Mouse (Mus musculus): Measurements from ENCODE around the gene Sec14l1. TPM values are rescaled to one million over a fixed set of nuclear protein-coding genes. Genes with fewer than 3 reads are reported as not detected.

Sec14l1 gene
- polyA plus RNA-seq, 1 experiment from 2014 or later, result 22.3 TPM

DNA sequence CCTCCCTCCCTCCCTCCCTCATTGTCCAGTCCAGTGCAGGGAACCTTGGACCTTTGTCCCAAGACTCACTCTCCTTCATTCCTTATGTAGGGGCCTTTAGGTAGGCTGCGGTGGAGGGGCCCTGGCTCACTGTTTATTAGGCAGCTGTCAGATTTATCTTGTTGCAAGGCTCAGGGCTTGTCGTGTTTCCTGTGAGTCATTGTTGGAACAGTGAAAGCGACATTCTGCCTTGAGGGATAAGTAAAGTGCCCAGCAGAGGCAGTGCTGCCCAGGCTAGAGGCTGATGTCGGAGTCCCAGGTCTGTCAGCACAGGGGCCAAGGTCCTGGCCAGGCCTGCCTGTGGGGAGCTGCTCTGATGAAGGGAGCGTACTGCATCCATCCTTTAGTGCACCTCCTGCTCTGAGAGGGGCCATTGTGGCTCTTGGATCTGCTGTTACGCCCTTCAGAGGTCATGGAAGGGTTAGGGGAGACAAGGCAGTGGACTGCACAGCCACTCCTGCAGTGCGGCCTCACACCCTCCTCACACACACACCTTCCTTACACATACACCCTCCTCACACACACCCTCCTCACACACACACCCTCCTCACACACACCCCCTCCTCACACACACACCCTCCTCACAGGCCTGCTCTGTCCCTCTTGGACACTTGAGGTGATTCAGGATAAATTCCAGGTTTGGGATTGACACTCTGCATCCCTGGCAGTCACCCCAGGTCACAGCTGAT is 39.3 kb downstream of the Sec14l1 start:
- Histone ChIP-seq H3K9ac (ENCODE audit: low read length) (no peak overlapping the region), H3K36me3 (ENCODE audit: control insufficient read depth, insufficient read depth, low read length) (peaks cover 77% of the 10 kb centered on the region), H3K4me3 (ENCODE audit: low read depth, low read length) (no peak overlapping the region), H3K4me2 (ENCODE audit: low read length) (no peak overlapping the region), H3K4me1 (replicated peaks; ENCODE audit: control insufficient read depth, insufficient read depth, low read length) (peaks cover 13% of the 10 kb centered on the region; the same call in 1 of the 2 replicates), H3K27me3 (replicated peaks; ENCODE audit: control insufficient read depth, insufficient read depth, low read length) (no peaks in the 10 kb centered on the region), H3K9me3 (ENCODE audit: control insufficient read depth, low read length) (no peaks in the 10 kb centered on the region), H3K27ac (ENCODE audit: low read depth) (no peak overlapping the region)
- 44% methylated on average over 7 of the region's 7 CpGs for WGBS
- ATAC-seq (replicated peaks; ENCODE audit: low FRiP score, low TSS enrichment, low read depth), result peak; percentile 48; the same call in 1 of the 2 replicates
- no peak for DNase-seq (ENCODE audit: low spot score)

DNA sequence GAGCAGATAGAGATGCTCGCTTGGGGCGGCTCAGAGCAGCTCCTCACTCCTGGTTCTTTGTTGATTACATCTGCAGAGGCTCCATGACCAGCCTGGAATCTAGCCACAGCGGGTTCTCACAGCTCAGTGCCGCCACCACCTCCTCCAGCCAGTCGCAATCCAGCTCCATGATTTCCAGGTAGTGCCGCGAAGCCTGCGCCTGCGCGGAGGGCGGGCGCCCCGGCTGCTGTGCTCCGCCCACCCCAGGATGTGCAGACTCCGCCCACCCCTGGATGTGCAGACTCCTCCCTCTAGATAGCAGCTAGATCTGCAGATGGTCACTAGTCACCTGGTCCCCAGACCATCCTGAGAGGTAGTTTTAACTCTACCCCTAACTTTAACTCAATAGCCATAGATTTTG is 41.8 kb downstream of the Sec14l1 start:
- no peaks in the 10 kb centered on the region for H3K9me3 ChIP-seq (ENCODE audit: control insufficient read depth, low read length)
- H3K4me2 ChIP-seq (ENCODE audit: low read length), result no peak overlapping the region
- H3K9ac ChIP-seq (ENCODE audit: low read length), result no peak overlapping the region
- peak; percentile 83 for DNase-seq (ENCODE audit: low spot score)
- peaks cover 13% of the 10 kb centered on the region; the same call in 1 of the 2 replicates for H3K4me1 ChIP-seq (replicated peaks; ENCODE audit: control insufficient read depth, insufficient read depth, low read length)
- peak; percentile 29; the same call in 1 of the 2 replicates for ATAC-seq (replicated peaks; ENCODE audit: low FRiP score, low TSS enrichment, low read depth)
- H3K27me3 ChIP-seq (replicated peaks; ENCODE audit: control insufficient read depth, insufficient read depth, low read length), result no peaks in the 10 kb centered on the region
- H3K27ac ChIP-seq (ENCODE audit: low read depth), result no peak overlapping the region
- H3K4me3 ChIP-seq (ENCODE audit: low read depth, low read length), result no peak overlapping the region
- H3K36me3 ChIP-seq (ENCODE audit: control insufficient read depth, insufficient read depth, low read length), result peaks cover 62% of the 10 kb centered on the region
- WGBS, result 12% methylated on average over 13 of the region's 15 CpGs

DNA sequence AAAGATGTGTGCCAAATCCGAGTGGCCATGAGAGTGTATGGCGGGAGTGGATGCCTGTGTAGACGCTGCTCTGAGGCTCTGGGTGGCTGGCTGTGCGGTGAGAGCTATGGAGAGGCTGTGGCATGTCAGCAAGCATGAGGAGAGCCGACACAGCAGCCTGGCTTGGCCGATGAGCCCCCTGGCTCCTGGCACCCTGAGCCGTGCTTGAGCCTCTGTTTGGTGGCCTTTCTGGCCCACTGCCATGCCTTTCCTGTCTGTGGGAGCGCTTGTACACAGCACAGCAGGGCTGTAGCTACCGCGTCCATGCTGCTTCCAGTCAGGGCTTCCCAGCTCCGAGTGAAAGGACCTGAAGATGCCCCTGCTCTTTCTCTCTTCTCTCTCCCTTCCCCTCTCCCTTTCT is 43.4 kb downstream of the Sec14l1 start:
- H3K36me3 ChIP-seq (ENCODE audit: control insufficient read depth, insufficient read depth, low read length), result peaks cover 50% of the 10 kb centered on the region
- peaks cover 13% of the 10 kb centered on the region; the same call in 1 of the 2 replicates for H3K4me1 ChIP-seq (replicated peaks; ENCODE audit: control insufficient read depth, insufficient read depth, low read length)
- ATAC-seq (replicated peaks; ENCODE audit: low FRiP score, low TSS enrichment, low read depth) (no peak), DNase-seq (ENCODE audit: low spot score) (no peak)
- H3K4me3 ChIP-seq (ENCODE audit: low read depth, low read length), result no peak overlapping the region
- no peak overlapping the region for H3K27ac ChIP-seq (ENCODE audit: low read depth)
- 75% methylated on average over 11 of the region's 11 CpGs for WGBS
- no peaks in the 10 kb centered on the region for H3K9me3 ChIP-seq (ENCODE audit: control insufficient read depth, low read length)
- no peak overlapping the region for H3K4me2 ChIP-seq (ENCODE audit: low read length)
- no peaks in the 10 kb centered on the region for H3K27me3 ChIP-seq (replicated peaks; ENCODE audit: control insufficient read depth, insufficient read depth, low read length)
- H3K9ac ChIP-seq (ENCODE audit: low read length), result no peak overlapping the region

DNA sequence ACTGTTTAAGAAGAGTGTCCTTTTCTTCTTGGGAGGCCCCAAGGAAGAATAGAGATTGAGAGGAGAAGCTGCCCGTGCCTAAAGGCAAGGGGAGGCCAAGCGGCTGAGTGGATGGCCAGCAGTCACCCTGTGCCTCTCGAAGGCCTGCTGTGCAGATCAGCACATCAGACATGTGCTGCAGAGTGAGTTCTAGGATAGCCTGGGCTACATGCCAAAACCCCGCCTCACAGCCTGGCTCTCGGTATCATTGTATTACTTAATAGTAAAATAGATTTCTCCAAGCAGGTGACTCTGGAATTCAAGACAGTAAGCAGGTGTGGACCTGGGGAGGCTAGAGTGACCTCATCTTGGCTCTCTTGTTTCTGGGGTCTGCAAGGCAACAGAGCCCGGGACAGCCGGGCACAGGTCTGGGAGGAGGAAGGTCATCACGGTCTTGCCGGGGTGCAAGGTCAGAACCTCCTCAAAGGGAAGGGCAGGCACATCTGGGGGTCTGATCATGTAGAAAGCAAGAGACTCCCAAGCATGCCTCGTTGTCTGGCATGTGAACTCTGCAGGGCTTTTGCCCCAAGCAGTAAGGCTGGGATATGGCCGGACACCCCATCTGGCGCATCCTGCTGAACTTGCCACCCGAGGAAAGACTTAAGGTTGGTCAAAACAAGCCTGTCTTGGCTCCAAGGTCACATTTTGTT is 44.4 kb downstream of the Sec14l1 start:
- Histone ChIP-seq H3K4me2 (ENCODE audit: low read length) (no peak overlapping the region), H3K4me1 (replicated peaks; ENCODE audit: control insufficient read depth, insufficient read depth, low read length) (peaks cover 13% of the 10 kb centered on the region; the same call in 1 of the 2 replicates), H3K4me3 (ENCODE audit: low read depth, low read length) (no peak overlapping the region), H3K9ac (ENCODE audit: low read length) (no peak overlapping the region), H3K27me3 (replicated peaks; ENCODE audit: control insufficient read depth, insufficient read depth, low read length) (no peaks in the 10 kb centered on the region), H3K27ac (ENCODE audit: low read depth) (no peak overlapping the region), H3K9me3 (ENCODE audit: control insufficient read depth, low read length) (no peaks in the 10 kb centered on the region), H3K36me3 (ENCODE audit: control insufficient read depth, insufficient read depth, low read length) (peaks cover 46% of the 10 kb centered on the region)
- DNase-seq (ENCODE audit: low spot score) (no peak), ATAC-seq (replicated peaks; ENCODE audit: low FRiP score, low TSS enrichment, low read depth) (no peak)
- 89% methylated on average over 13 of the region's 13 CpGs for WGBS

DNA sequence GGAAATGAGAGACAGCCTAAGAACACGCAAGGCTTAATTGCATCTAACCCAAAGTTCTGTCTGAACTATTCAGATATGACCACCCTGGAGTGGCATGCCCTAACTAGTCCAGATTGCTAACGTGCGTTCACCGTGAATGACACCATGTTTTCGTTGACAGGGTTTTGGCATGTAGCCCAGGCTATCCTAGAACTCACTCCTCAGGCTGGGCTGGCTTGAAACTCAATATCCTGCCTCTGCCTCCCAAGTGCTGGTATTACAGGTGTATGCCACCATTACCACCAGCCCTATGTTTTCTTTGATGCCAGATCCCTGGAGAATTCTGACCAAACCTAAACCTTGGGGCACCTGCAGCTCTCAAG is 45.0 kb downstream of the Sec14l1 start:
- H3K27me3 ChIP-seq (replicated peaks; ENCODE audit: control insufficient read depth, insufficient read depth, low read length), result no peaks in the 10 kb centered on the region
- DNase-seq (ENCODE audit: low spot score), result no peak
- H3K4me3 ChIP-seq (ENCODE audit: low read depth, low read length), result no peak overlapping the region
- H3K27ac ChIP-seq (ENCODE audit: low read depth), result no peak overlapping the region
- no peak overlapping the region for H3K4me2 ChIP-seq (ENCODE audit: low read length)
- no peak for ATAC-seq (replicated peaks; ENCODE audit: low FRiP score, low TSS enrichment, low read depth)
- no peak overlapping the region for H3K9ac ChIP-seq (ENCODE audit: low read length)
- whole genome bisulfite sequencing, result 90% methylated on average over 5 of the region's 5 CpGs
- H3K4me1 ChIP-seq (replicated peaks; ENCODE audit: control insufficient read depth, insufficient read depth, low read length), result peaks cover 13% of the 10 kb centered on the region; the same call in 1 of the 2 replicates
- H3K9me3 ChIP-seq (ENCODE audit: control insufficient read depth, low read length), result no peaks in the 10 kb centered on the region
- H3K36me3 ChIP-seq (ENCODE audit: control insufficient read depth, insufficient read depth, low read length), result peaks cover 41% of the 10 kb centered on the region

DNA sequence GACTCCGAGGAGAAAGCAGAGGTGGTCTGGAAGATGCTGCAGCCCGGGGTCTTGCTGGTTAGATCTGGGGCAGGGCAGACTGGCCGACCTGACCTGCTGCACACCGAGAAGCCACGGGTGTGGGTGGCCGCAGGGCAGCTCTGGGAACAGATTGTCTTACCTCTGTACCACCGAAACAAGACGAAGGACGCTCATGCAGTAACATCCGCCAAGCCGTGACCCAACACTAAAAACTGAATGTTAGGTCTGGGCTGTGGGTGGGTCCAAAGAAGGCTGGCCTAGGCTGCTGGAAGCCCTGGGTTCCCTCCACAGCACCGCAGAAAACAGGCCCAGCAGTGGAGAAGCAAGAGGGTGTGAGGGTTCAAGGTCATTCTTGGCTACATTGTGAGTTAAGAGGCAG is 45.8 kb downstream of the Sec14l1 start:
- Histone ChIP-seq H3K36me3 (ENCODE audit: control insufficient read depth, insufficient read depth, low read length) (peaks cover 33% of the 10 kb centered on the region), H3K27ac (ENCODE audit: low read depth) (no peak overlapping the region), H3K4me3 (ENCODE audit: low read depth, low read length) (no peak overlapping the region), H3K4me1 (replicated peaks; ENCODE audit: control insufficient read depth, insufficient read depth, low read length) (peaks cover 12% of the 10 kb centered on the region; the same call in 1 of the 2 replicates), H3K27me3 (replicated peaks; ENCODE audit: control insufficient read depth, insufficient read depth, low read length) (no peaks in the 10 kb centered on the region), H3K4me2 (ENCODE audit: low read length) (no peak overlapping the region), H3K9me3 (ENCODE audit: control insufficient read depth, low read length) (no peaks in the 10 kb centered on the region), H3K9ac (ENCODE audit: low read length) (no peak overlapping the region)
- no peak for DNase-seq (ENCODE audit: low spot score)
- ATAC-seq (replicated peaks; ENCODE audit: low FRiP score, low TSS enrichment, low read depth), result no peak
- WGBS, result 95% methylated on average over 12 of the region's 12 CpGs

DNA sequence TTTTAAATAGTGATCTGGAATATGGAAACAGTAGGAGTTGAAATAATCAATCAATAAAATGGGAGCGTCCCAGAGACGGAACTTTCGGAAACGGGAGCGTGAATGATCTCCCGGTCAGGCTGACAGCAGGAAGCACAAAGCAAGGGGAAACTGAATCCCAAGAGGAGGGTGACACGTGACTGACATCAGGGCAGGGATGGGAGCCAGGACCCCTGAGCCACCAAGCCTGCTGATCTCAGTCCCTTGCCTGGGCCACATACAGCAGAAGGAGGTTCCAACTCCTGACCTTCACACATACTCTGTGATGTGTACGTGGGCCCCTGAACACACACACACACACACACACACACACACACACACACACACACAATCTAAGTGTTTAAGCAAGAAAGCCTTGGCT is 46.6 kb downstream of the Sec14l1 start:
- Histone ChIP-seq H3K4me1 (replicated peaks; ENCODE audit: control insufficient read depth, insufficient read depth, low read length) (0 out of 2 replicates have a peak, but pooled peaks cover 6% of the 10 kb centered on the region), H3K36me3 (ENCODE audit: control insufficient read depth, insufficient read depth, low read length) (peaks cover 27% of the 10 kb centered on the region), H3K4me2 (ENCODE audit: low read length) (no peak overlapping the region), H3K27me3 (replicated peaks; ENCODE audit: control insufficient read depth, insufficient read depth, low read length) (no peaks in the 10 kb centered on the region), H3K9ac (ENCODE audit: low read length) (no peak overlapping the region), H3K4me3 (ENCODE audit: low read depth, low read length) (no peak overlapping the region), H3K27ac (ENCODE audit: low read depth) (no peak overlapping the region), H3K9me3 (ENCODE audit: control insufficient read depth, low read length) (no peaks in the 10 kb centered on the region)
- no peak for DNase-seq (ENCODE audit: low spot score)
- ATAC-seq (replicated peaks; ENCODE audit: low FRiP score, low TSS enrichment, low read depth), result no peak
- WGBS, result 56% methylated on average over 8 of the region's 8 CpGs

DNA sequence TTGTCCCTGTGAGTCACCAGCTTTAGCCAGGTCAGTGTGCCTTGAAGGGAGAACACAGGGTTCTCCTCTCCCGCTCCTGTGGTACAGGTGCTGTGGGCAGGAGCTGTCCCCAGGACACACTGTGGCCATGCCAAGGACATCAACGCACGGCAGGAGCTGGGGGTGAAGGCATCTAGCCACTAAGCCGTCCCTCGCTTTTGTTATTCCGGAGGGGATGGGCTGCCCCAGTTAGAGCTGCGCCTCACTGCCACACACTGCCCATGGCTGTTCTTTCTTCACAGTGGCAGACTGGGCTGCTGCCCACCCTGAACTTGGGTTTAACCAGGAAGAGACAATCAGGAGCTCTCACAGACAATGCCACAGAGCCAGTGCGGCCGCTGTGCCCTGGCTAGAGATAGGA is 48.1 kb downstream of the Sec14l1 start:
- ATAC-seq (replicated peaks; ENCODE audit: low FRiP score, low TSS enrichment, low read depth) (no peak), DNase-seq (ENCODE audit: low spot score) (no peak)
- no peaks in the 10 kb centered on the region for H3K9me3 ChIP-seq (ENCODE audit: control insufficient read depth, low read length)
- peaks cover 19% of the 10 kb centered on the region for H3K36me3 ChIP-seq (ENCODE audit: control insufficient read depth, insufficient read depth, low read length)
- no peak overlapping the region for H3K9ac ChIP-seq (ENCODE audit: low read length)
- 0 out of 2 replicates have a peak, but pooled peaks cover 3% of the 10 kb centered on the region for H3K4me1 ChIP-seq (replicated peaks; ENCODE audit: control insufficient read depth, insufficient read depth, low read length)
- no peak overlapping the region for H3K4me3 ChIP-seq (ENCODE audit: low read depth, low read length)
- no peaks in the 10 kb centered on the region for H3K27me3 ChIP-seq (replicated peaks; ENCODE audit: control insufficient read depth, insufficient read depth, low read length)
- H3K4me2 ChIP-seq (ENCODE audit: low read length), result no peak overlapping the region
- H3K27ac ChIP-seq (ENCODE audit: low read depth), result no peak overlapping the region
- 85% methylated on average over 9 of the region's 9 CpGs for WGBS

Measured in intestine, embryonic 14.5 days (tissue).